Mouse (Mus musculus): ENCODE data around the gene Npas4.

DNA sequence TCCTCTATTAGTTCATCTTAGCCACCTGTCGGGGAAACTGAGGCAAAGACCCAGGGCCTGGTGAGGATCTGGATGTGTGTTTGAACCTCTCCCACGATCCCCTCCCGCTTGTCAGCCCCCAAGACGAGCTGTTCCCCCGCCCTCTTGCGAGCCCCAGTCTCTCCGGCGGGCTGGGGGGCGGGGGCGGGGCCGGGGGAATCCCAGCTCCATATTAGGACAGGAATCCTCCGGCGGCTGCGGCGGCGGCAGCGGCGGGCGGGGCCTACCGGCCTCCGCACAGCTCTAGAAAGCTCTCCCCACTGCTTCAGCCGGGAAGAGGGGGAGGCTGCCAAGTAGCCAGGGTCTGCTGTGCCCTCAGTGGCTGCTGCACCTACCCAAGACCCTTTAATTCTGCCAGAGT, 600 bp upstream of the Npas4 start:
- TF ChIP-seq CTCF (IDR thresholded peaks at IDR 0.05; ENCODE audit: extremely low read depth, insufficient read depth, low read length) (no peak), POLR2A (IDR thresholded peaks at IDR 0.05; ENCODE audit: extremely low read depth, insufficient read depth, low read length) (no peak)
